Mouse (Mus musculus) midbrain, embryonic 10.5 days (tissue): ENCODE data around the gene Entpd2. TPM values are rescaled to one million over a fixed set of nuclear protein-coding genes. Genes with fewer than 3 reads are reported as not detected.

Source experiments
- DNase-seq: peaks from one replicate; pipeline ENCODE4 v3.0.0-alpha.2; 2017; ENCODE audit warnings: low spot score
- H3K27ac ChIP-seq: fragments of 300-500 bp; sonication (generic); replicated peaks from 2 replicates; pipeline ENCODE4 v1.5.1; 2016; ENCODE audit warnings: mild to moderate bottlenecking
- H3K27me3 ChIP-seq: fragments of 300-500 bp; sonication (generic); 2 replicates; pipeline ENCODE4 v1.6.1; 2016; ENCODE audit warnings: low read depth, mild to moderate bottlenecking; ENCODE audit not compliant: poor library complexity, severe bottlenecking
- H3K36me3 ChIP-seq: fragments of 300-500 bp; sonication (generic); 2 replicates; pipeline ENCODE4 v1.6.1; 2016; ENCODE audit warnings: mild to moderate bottlenecking, moderate library complexity
- H3K4me1 ChIP-seq: fragments of 300-500 bp; sonication (generic); 2 replicates; pipeline ENCODE4 v1.6.1; 2016
- H3K4me3 ChIP-seq: fragments of 300-500 bp; sonication (generic); 2 replicates; pipeline ENCODE4 v1.5.1; 2016; ENCODE audit warnings: mild to moderate bottlenecking, moderate library complexity
- H3K9me3 ChIP-seq: fragments of 300-500 bp; sonication (generic); replicated peaks from 2 replicates; pipeline ENCODE4 v1.6.1; 2016; ENCODE audit warnings: mild to moderate bottlenecking
- WGBS: fragments of 180-500 bp; shearing (Covaris S2); methylation state at CpG from one replicate; pipeline ENCODE4 v1.1.7; 2016; 5-methylcytosine and 5-hydroxymethylcytosine counted together
- polyA plus RNA-seq: library from polyadenylated mRNA; unstranded; fragments of >200 nt; fragmentation: Nextera tagmentation; extraction: Ambion mirVana; gene quantifications from 2 replicates; pipeline ENCODE4 v1.2.1, GENCODE M21; 2016

Entpd2 gene
- polyA plus RNA-seq: 0.26 TPM in 1 of 2 replicates, not detected in the other

GRCm38 (mm10) chr2:25395721-25396596 lies at the start of gene Entpd2:
Entpd2 (plus strand) TSS chr2:25395874.
- peak; percentile 41 for DNase-seq
- Histone ChIP-seq H3K9me3 (no peaks in the 10 kb centered on the region), H3K27me3 (peaks cover 73% of the 10 kb centered on the region), H3K4me3 (peak within 1 kb of the TSS; percentile 56), H3K4me1 (peaks cover 26% of the 10 kb centered on the region), H3K36me3 (no peaks in the 10 kb centered on the region), H3K27ac (0 out of 2 replicates have a peak within 1 kb of the TSS, but pooled peaks have one; percentile 3)
- WGBS: 2% methylated on average over 57 of the region's 57 CpGs

- Histone ChIP-seq H3K36me3 (peaks cover 100% of the 10 kb centered on the region), H3K4me3 (no peak overlapping the region), H3K4me1 (no peaks in the 10 kb centered on the region), H3K9me3 (no peaks in the 10 kb centered on the region), H3K27me3 (no peaks in the 10 kb centered on the region), H3K27ac (no peak overlapping the region)
- 93% methylated on average over 7 of the region's 7 CpGs for WGBS
- no peak for DNase-seq
Observed at GRCm38 (mm10) chr2:25348162-25348561, 47.5 kb upstream of the Entpd2 start.

DNA sequence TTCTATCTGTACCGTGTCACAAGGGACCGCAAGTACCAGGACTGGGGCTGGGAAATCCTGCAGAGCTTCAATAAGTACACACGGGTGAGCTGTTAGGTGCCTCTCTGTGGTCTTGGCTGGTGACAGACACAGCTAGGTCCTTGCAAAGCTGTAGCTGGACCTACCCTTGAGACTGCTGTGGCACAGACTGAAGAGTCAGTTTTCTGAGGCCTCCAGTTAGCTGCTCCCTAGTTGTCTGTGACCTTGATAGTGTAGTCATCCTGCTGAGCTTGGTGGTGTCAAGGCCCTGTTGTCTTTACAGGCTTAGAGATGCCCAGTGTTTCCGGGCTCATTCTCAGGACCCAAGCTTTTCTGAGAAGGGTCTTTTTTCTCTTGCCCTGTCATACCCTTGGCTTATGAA lies 46.2 kb upstream of the Entpd2 start:
- Histone ChIP-seq H3K36me3 (peaks cover 98% of the 10 kb centered on the region), H3K27me3 (no peaks in the 10 kb centered on the region), H3K27ac (no peak overlapping the region), H3K4me1 (peaks cover 3% of the 10 kb centered on the region; the same call in 1 of the 2 replicates), H3K4me3 (no peak overlapping the region), H3K9me3 (no peaks in the 10 kb centered on the region)
- WGBS: 92% methylated on average over 4 of the region's 4 CpGs
- DNase-seq: no peak

GRCm38 (mm10) chr2:25350701-25351100 lies 45.0 kb upstream of the Entpd2 start:
- Histone ChIP-seq H3K27me3 (no peaks in the 10 kb centered on the region), H3K36me3 (peaks cover 86% of the 10 kb centered on the region), H3K9me3 (no peaks in the 10 kb centered on the region), H3K4me1 (peaks cover 15% of the 10 kb centered on the region), H3K27ac (no peak overlapping the region), H3K4me3 (no peak overlapping the region)
- 96% methylated on average over 3 of the region's 3 CpGs for WGBS
- no peak for DNase-seq

GRCm38 (mm10) chr2:25354211-25354610 lies 41.5 kb upstream of the Entpd2 start:
- Histone ChIP-seq H3K9me3 (no peaks in the 10 kb centered on the region), H3K27me3 (no peaks in the 10 kb centered on the region), H3K27ac (no peak overlapping the region), H3K4me3 (peak overlapping the region; percentile 9; the same call in 1 of the 2 replicates), H3K36me3 (peaks cover 51% of the 10 kb centered on the region), H3K4me1 (peaks cover 28% of the 10 kb centered on the region)
- WGBS: 89% methylated on average over 6 of the region's 6 CpGs
- DNase-seq: no peak

DNA sequence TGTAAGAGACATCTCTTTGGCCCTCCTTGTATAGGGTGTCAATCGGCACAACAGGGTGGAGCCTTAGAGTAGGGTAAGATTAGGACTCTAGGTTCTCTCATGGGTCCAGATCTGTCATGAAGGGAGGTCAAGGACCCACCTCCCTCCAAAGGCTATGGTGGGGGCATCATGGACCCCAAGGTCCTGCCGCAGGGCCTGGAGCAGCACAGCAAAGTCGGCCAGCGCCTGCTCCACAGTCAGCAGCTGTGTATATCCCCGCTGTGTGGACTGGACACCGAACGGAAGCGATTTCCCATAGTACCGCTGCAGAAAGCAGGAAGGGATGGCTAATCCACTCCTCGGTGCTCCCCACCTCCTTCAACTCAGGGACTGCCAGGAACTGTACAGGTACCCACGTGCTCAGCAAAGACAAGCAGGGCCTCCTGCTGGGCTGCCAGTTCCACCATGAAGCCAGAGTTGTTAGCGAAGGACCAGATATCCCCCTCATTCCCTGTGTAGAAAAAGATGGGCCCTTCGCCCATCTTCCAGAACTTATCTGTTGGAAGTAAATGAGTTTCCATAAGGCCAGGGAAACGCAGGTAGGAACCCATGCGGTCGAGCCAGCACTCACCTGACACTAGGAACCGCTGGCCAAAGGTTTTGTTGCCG lies 40.1 kb upstream of the Entpd2 start:
- H3K27me3 ChIP-seq: no peaks in the 10 kb centered on the region
- H3K27ac ChIP-seq: peak overlapping the region; percentile 81; the same call in 1 of the 2 replicates
- H3K4me3 ChIP-seq: peak overlapping the region; percentile 61
- H3K9me3 ChIP-seq: no peaks in the 10 kb centered on the region
- peaks cover 37% of the 10 kb centered on the region for H3K36me3 ChIP-seq
- WGBS: 41% methylated on average over 18 of the region's 18 CpGs
- H3K4me1 ChIP-seq: peaks cover 28% of the 10 kb centered on the region
- no peak for DNase-seq

- Histone ChIP-seq H3K27ac (peak within 1 kb of the TSS; percentile 81), H3K4me3 (peak within 1 kb of the TSS; percentile 61), H3K27me3 (no peaks in the 10 kb centered on the region), H3K4me1 (peaks cover 28% of the 10 kb centered on the region), H3K36me3 (peaks cover 28% of the 10 kb centered on the region), H3K9me3 (no peaks in the 10 kb centered on the region)
- peak; percentile 89 for DNase-seq
- WGBS: 5% methylated on average over 13 of the region's 13 CpGs
Observed at GRCm38 (mm10) chr2:25356208-25357079, 39.2 kb upstream of the Entpd2 start, which contains the start of gene Dpp7. Dpp7 (minus strand) TSS chr2:25356359.

GRCm38 (mm10) chr2:25359848-25360247 lies 35.8 kb upstream of the Entpd2 start:
- DNase-seq: no peak
- H3K27me3 ChIP-seq: peaks cover 28% of the 10 kb centered on the region
- no peaks in the 10 kb centered on the region for H3K9me3 ChIP-seq
- peaks cover 27% of the 10 kb centered on the region for H3K4me1 ChIP-seq
- H3K36me3 ChIP-seq: no peaks in the 10 kb centered on the region
- WGBS: 84% methylated on average over 4 of the region's 4 CpGs
- no peak overlapping the region for H3K27ac ChIP-seq
- no peak overlapping the region for H3K4me3 ChIP-seq

DNA sequence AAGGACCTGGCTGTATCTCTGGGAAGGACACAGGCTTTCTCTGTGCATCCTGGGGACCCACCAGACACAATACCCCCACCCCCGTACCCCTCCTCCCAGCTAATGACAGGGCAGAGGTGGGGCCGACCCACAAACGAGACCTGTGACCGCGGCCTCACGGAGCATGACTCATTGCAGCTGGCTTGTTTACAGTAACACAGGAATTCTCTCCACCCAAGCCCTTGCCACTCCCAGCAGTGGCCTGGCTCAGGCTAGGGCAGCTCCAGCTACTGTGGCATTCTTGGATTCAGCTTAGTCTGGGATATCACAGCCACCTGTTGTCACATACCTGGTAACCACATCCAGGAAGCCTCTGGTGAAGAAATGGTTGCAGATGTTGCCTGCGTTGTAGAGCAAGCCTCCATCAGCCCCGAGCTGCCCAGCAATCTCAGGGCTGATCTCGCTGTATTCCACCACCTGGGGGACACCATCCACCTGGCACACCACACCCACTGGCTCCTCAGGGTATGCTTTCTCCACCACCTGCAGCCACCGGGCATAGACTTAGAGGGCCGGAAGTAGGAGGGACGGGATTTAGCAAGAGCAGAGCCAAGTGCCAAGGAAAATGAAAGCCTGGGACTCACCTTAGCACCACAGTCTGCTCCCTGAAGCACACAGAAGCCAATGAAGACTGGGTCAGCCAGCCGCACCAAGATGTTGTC lies 32.0 kb upstream of the Entpd2 start:
- Histone ChIP-seq H3K4me3 (no peak overlapping the region), H3K36me3 (no peaks in the 10 kb centered on the region), H3K4me1 (peaks cover 14% of the 10 kb centered on the region), H3K27me3 (peaks cover 50% of the 10 kb centered on the region), H3K9me3 (no peaks in the 10 kb centered on the region), H3K27ac (no peak overlapping the region)
- 67% methylated on average over 13 of the region's 13 CpGs for WGBS
- DNase-seq: no peak

- WGBS: 91% methylated on average over 4 of the region's 4 CpGs
Observed at GRCm38 (mm10) chr2:25364313-25364712, 31.4 kb upstream of the Entpd2 start.

DNA sequence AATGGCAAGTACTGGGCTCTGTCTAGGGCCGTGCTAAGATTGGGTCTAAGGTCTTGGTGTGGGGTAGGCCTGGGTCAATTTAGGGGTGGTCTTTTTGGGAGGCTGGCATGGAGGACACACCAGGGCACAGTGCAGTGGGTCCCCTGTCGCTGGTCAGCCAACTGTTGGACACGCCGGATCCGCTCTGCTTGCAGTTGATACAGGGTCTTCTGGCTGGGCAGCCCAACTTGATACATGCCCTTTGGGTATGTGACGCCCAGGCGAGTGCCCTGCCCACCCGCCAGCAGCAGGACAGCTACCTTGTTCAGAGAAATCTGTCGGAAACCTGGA lies 30.9 kb upstream of the Entpd2 start:
- WGBS: 28% methylated on average over 9 of the region's 9 CpGs
- H3K4me3 ChIP-seq: peak overlapping the region; percentile 70
- H3K27me3 ChIP-seq: peaks cover 50% of the 10 kb centered on the region
- H3K27ac ChIP-seq: peak overlapping the region; percentile 76; the same call in 1 of the 2 replicates
- DNase-seq: no peak
- H3K4me1 ChIP-seq: peaks cover 14% of the 10 kb centered on the region
- no peaks in the 10 kb centered on the region for H3K36me3 ChIP-seq
- H3K9me3 ChIP-seq: no peaks in the 10 kb centered on the region

More at GRCm38 (mm10) chr2:25364313-25364712, 31.4 kb upstream of the Entpd2 start:
- H3K27me3 ChIP-seq: peaks cover 50% of the 10 kb centered on the region
- no peaks in the 10 kb centered on the region for H3K9me3 ChIP-seq
- no peak overlapping the region for H3K27ac ChIP-seq
- H3K4me3 ChIP-seq: no peak overlapping the region
- peaks cover 14% of the 10 kb centered on the region for H3K4me1 ChIP-seq
- no peaks in the 10 kb centered on the region for H3K36me3 ChIP-seq
- no peak for DNase-seq
